Mouse (Mus musculus): ENCODE results near the gene Crybg2. TPM values are rescaled to one million over a fixed set of nuclear protein-coding genes. Genes with fewer than 3 reads are reported as not detected.

The Crybg2 gene
- total RNA-seq (2017): 0.48 to 3.1 TPM (median 0.64 TPM) in 3 replicates

GRCm38 (mm10) chr4:134060135-134060865, at the start of gene Crybg2:
TSS of gene Crybg2 (plus strand) at chr4:134060815.
- no peak for ATAC-seq (replicated peaks; ENCODE audit: insufficient number of reproducible peaks, low FRiP score, low TSS enrichment, poor library complexity, severe bottlenecking)

GRCm38 (mm10) chr4:134011450-134012414, 48.9 kb upstream of the Crybg2 start:
- no peak for ATAC-seq (replicated peaks; ENCODE audit: insufficient number of reproducible peaks, low FRiP score, low TSS enrichment, poor library complexity, severe bottlenecking)

- no peak for ATAC-seq (replicated peaks; ENCODE audit: insufficient number of reproducible peaks, low FRiP score, low TSS enrichment, poor library complexity, severe bottlenecking)
Observed at GRCm38 (mm10) chr4:134012858-134013528, 47.6 kb upstream of the Crybg2 start.

- no peak for ATAC-seq (replicated peaks; ENCODE audit: insufficient number of reproducible peaks, low FRiP score, low TSS enrichment, poor library complexity, severe bottlenecking)
Observed at GRCm38 (mm10) chr4:134016208-134016607, 44.4 kb upstream of the Crybg2 start.

- ATAC-seq (replicated peaks; ENCODE audit: insufficient number of reproducible peaks, low FRiP score, low TSS enrichment, poor library complexity, severe bottlenecking): no peak
Observed at GRCm38 (mm10) chr4:134016767-134017166, 43.8 kb upstream of the Crybg2 start.

- no peak for ATAC-seq (replicated peaks; ENCODE audit: insufficient number of reproducible peaks, low FRiP score, low TSS enrichment, poor library complexity, severe bottlenecking)
Observed at GRCm38 (mm10) chr4:134017201-134017865, 43.3 kb upstream of the Crybg2 start.

- no peak for ATAC-seq (replicated peaks; ENCODE audit: insufficient number of reproducible peaks, low FRiP score, low TSS enrichment, poor library complexity, severe bottlenecking)
Observed at GRCm38 (mm10) chr4:134018038-134018778, 42.4 kb upstream of the Crybg2 start.

GRCm38 (mm10) chr4:134018779-134019145, 41.9 kb upstream of the Crybg2 start, which contains the start of gene Lin28a:
TSS of gene Lin28a (minus strand) at chr4:134018841.
- ATAC-seq (replicated peaks; ENCODE audit: insufficient number of reproducible peaks, low FRiP score, low TSS enrichment, poor library complexity, severe bottlenecking): no peak

- ATAC-seq (replicated peaks; ENCODE audit: insufficient number of reproducible peaks, low FRiP score, low TSS enrichment, poor library complexity, severe bottlenecking): no peak
Observed at GRCm38 (mm10) chr4:134019210-134019609, 41.4 kb upstream of the Crybg2 start.

- ATAC-seq (replicated peaks; ENCODE audit: insufficient number of reproducible peaks, low FRiP score, low TSS enrichment, poor library complexity, severe bottlenecking): no peak
Observed at GRCm38 (mm10) chr4:134019641-134020351, 40.8 kb upstream of the Crybg2 start.

- ATAC-seq (replicated peaks; ENCODE audit: insufficient number of reproducible peaks, low FRiP score, low TSS enrichment, poor library complexity, severe bottlenecking): peak; percentile 69; the same call in 1 of the 2 replicates
Observed at GRCm38 (mm10) chr4:134020621-134021020, 40.0 kb upstream of the Crybg2 start.

GRCm38 (mm10) chr4:134025802-134026201, 34.8 kb upstream of the Crybg2 start:
- no peak for ATAC-seq (replicated peaks; ENCODE audit: insufficient number of reproducible peaks, low FRiP score, low TSS enrichment, poor library complexity, severe bottlenecking)

GRCm38 (mm10) chr4:134035953-134036352, 24.7 kb upstream of the Crybg2 start:
- ATAC-seq (replicated peaks; ENCODE audit: insufficient number of reproducible peaks, low FRiP score, low TSS enrichment, poor library complexity, severe bottlenecking): peak; percentile 79

- ATAC-seq (replicated peaks; ENCODE audit: insufficient number of reproducible peaks, low FRiP score, low TSS enrichment, poor library complexity, severe bottlenecking): 0 out of 2 replicates have a peak, but pooled peaks have one; percentile 70
Observed at GRCm38 (mm10) chr4:134041317-134042123, 19.1 kb upstream of the Crybg2 start.

GRCm38 (mm10) chr4:134043041-134043440, 17.6 kb upstream of the Crybg2 start:
- no peak for ATAC-seq (replicated peaks; ENCODE audit: insufficient number of reproducible peaks, low FRiP score, low TSS enrichment, poor library complexity, severe bottlenecking)

GRCm38 (mm10) chr4:134047648-134048047, 13.0 kb upstream of the Crybg2 start:
- peak; percentile 50; the same call in 1 of the 2 replicates for ATAC-seq (replicated peaks; ENCODE audit: insufficient number of reproducible peaks, low FRiP score, low TSS enrichment, poor library complexity, severe bottlenecking)
